Mouse (Mus musculus) embryo, embryonic 11.5 days (tissue): ENCODE results near the gene Gm43552.

Experiments used
- DNase-seq: peaks from one replicate; pipeline ENCODE4 v3.0.0-alpha.2; 2012; ENCODE audit warnings: low read depth, low spot score

Gene Gm43552

DNA sequence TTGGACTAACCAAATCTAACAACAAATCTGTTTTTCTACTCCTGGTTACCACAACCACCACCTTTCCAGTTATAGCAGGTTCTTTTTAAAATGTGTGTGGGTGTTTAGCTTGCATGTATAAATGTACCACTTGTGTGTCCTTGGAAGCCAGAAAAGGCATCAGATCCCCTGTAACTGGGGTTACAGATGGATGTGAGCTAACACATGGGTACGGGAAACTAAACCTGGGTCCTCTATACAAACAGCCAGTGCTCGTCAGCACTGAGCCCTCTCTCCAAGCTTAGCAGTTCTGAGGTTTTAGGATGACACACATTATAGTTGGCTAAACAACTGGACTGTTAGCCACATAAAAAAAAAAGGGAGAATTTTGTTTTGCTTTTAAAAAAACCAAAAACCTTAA is 106.9 kb downstream of the Gm43552 start:
- DNase-seq, result no peak
